Mouse (Mus musculus): ENCODE results near the gene Dpp6. TPM values are rescaled to one million over a fixed set of nuclear protein-coding genes. Genes with fewer than 3 reads are reported as not detected.

Dpp6 gene
- polyA plus RNA-seq (2017; shearing (Covaris generic)) = not detected

DNA sequence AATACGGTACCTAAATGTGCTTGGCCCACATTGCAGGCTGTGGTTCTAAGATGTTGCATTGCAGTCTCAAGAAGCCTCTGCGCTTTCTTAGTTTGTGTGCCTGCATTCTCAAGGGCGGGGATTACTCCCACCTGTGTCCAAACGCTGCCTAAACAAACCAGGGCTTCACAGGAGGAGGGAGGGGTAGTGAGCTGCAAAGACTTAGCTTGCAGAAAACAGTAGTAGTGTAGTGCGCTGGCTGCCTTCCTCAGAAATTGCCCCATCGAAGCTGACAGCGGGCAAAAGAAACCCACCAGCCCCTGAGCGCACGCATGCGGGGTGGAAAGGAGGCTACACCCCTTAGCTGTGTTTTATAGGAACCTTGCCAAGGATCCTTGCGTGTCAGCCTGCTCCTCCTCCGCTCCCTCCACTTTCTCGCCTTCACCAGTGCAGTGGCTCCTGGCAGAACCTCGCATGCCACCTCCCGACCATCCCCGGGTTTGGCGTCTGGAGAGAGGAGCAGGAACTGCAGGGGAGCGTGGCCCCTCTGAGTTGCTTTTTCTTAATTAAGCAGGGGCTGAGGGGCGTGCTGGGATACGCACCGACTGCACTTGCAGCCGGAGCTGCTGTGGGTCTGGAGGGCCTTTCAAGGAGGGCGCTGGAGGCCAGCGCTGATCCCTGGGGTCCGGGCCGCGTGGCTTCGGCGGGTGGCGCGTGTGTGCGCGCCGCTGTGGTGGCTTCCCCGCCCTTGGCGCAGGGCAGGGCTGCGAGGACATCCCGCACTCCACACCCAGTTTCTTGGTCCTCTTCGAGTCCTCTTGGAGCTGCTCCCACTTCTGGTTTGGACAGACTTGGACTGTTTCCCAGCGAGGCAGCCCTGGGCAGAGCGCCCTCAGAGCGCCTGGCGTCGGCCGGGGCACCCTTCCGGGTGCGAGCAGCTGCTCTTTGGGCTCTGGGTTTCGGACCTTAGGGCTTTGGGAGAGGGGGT, at the start of gene Dpp6:
TSS of gene Dpp6 (plus strand) at position 229 of the 967 bp plus-strand sequence.
- no peak for ATAC-seq

GRCm38 (mm10) chr5:26783955-26784354, 33.0 kb upstream of the Dpp6 start:
- ATAC-seq = no peak

DNA sequence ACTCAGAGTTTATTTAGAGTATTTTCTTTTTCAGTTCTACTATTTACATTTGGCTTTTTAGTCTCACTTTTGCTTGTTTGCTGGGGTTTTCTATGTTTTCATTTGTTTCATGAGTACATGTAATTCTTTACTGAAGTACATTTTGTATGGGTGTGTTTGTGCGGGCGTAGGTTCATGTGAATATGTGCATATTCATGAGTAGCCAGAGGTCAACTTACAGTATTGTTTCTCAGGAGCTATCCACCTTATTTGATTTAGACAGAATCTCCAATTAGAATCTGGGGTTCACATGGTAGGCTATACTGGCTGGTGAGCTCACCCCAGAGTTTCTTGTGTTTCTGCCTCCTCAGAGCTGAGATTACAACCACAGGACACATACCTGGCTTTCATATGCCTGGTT, 21.5 kb upstream of the Dpp6 start:
- no peak for ATAC-seq

- no peak for ATAC-seq
Measured at GRCm38 (mm10) chr5:26835972-26836371, 19.0 kb downstream of the Dpp6 start.

DNA sequence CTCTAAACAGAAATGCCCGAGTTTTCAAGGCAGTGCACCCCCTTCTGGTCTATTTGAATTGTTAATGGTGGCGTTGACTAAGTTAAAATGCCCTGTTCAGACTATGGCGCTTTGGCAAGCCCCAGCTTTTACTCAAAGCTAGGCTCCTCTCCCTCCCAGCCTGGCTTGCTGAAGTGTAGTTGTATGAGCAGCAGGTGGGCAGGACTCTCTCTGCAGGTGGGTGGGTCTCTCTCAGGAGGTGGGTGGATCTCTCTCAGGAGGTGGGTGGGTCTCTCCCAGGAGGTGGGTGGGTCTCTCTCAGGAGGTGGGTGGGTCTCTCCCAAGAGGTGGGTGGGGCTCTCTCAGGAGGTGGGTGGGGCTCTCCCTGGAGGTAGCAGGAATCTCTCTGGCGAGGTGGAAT, 24.1 kb downstream of the Dpp6 start:
- ATAC-seq = no peak

DNA sequence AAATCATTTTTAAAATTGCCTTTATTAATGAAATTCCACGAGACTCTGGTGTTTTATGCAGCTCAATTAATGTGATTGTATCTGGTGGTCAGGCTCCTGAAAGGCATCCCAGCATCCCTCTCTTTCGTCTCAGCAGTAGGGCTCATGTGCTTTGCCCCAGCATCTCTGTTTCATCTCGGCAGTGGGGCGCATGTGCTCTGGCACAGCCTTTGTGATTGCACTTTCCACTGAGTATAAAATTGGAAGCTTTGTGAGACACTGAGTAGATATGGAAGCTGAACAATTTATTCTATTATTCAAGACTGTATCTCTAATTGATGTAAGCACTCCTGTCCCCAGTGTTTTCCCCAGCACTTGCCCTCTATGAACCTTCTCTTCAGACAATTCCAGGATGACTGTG, 37.7 kb downstream of the Dpp6 start:
- ATAC-seq = no peak

GRCm38 (mm10) chr5:26875449-26875848, 58.4 kb downstream of the Dpp6 start:
- no peak for ATAC-seq

DNA sequence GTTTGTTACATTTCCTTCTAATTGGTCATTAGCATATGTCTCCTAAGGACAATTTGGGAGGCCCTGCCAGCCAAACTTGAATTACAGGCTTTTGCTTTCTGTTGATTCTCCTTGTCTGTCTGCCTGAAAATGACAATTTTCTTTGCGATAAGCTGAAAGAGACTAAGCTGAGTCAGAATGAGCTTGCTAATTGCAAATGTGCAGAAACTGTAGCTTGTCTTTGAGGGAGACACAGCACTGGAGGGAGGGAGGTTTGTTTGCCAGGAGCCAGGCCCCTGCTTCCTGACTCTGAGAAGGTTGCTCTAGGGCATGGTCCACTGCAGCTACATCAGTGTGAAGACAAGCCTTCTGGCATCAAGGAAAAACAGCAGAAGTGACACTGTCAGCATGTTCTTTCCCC, 70.5 kb downstream of the Dpp6 start:
- no peak for ATAC-seq

- no peak for ATAC-seq
Measured at GRCm38 (mm10) chr5:26888080-26888479, 71.1 kb downstream of the Dpp6 start.

DNA sequence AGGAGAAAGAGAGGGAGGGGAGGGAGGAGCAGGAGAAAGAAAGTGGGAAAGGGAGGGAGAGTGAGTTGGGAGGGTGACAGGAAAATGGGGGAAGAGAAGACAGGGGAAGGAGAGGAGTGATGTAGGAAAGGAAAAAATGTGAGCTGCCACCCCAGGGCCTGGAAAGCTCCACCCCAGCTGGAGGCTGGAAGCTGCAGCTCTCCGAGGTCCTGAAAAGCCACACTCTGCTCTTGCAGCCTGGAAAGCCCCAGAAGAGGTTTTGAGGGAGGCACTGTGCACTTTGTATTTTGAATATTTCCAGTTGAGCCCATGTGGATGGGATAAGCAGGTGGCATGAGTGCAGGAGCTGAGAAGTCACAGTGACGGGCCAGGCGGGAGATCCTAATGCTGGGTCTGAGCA, 77.3 kb downstream of the Dpp6 start:
- ATAC-seq = no peak

DNA sequence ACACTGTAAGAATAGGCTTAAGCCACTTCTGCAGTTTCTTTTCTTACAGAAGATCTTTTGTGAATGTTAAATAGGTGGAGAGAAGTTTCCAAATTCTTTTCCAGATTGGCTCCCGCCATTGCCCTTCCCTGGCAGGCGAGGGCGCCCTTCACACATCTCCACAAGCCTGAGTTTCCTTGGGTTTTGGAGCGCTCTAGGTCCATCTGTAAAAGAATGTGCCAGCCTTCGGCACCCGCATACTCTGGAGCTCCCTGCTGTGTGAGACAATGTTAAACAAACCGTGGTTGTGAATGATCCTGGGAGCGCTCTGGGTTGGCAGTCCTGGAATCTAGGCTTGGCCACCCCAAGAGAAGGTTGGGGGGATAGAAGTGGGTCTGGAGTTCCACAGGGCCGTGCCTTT, 86.8 kb downstream of the Dpp6 start:
- ATAC-seq = no peak

GRCm38 (mm10) chr5:26904324-26905041, 87.5 kb downstream of the Dpp6 start:
- no peak for ATAC-seq

- no peak for ATAC-seq
Measured at GRCm38 (mm10) chr5:26907151-26907550, 90.1 kb downstream of the Dpp6 start.

- no peak for ATAC-seq
Measured at GRCm38 (mm10) chr5:26908612-26909011, 91.6 kb downstream of the Dpp6 start.

- ATAC-seq = no peak
Measured at GRCm38 (mm10) chr5:26910353-26910752, 93.3 kb downstream of the Dpp6 start.

GRCm38 (mm10) chr5:26911965-26912364, 95.0 kb downstream of the Dpp6 start:
- ATAC-seq = no peak

GRCm38 (mm10) chr5:26918763-26919162, 101.8 kb downstream of the Dpp6 start:
- ATAC-seq = no peak

GRCm38 (mm10) chr5:26924552-26924951, 107.5 kb downstream of the Dpp6 start:
- no peak for ATAC-seq

- ATAC-seq = no peak
Measured at GRCm38 (mm10) chr5:26932413-26933122, 115.6 kb downstream of the Dpp6 start.

- ATAC-seq = no peak
Measured at GRCm38 (mm10) chr5:26934911-26935310, 117.9 kb downstream of the Dpp6 start.

DNA sequence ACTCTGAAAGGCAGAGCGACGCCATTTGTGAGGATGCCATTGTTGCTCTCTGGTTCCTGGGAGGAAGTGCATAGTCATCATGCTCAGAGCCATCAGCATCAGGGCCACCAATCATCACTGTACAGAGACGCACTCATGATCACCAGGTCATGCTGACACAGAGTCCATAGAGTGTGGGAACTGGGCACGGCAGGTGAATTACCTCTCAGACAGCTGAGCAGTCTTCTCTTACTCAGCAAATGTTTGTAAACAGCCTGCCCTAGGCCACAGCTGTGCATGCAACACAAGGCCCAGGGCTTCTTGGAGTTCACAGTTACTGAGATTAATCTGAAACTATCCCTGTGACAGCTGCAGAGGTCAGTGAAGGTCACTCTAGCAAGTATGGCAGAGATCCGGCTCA, 124.5 kb downstream of the Dpp6 start:
- ATAC-seq = no peak

GRCm38 (mm10) chr5:26945169-26945920, 128.3 kb downstream of the Dpp6 start:
- ATAC-seq = no peak

Measured in inflammation-experienced regulatory T-cells, adult 6 months (primary cell).